Mouse (Mus musculus) liver, adult 2 months (tissue): ENCODE results near the gene Tuba1a. TPM values are rescaled to one million over a fixed set of nuclear protein-coding genes. Genes with fewer than 3 reads are reported as not detected.
A peak's percentile ranks its signal among the peaks of the same experiment; 100 is the strongest.
"Not testable (repeated sequence)": the region's sequence is repeated elsewhere in the genome, so short reads cannot be mapped to it uniquely, and the experiment has no call there.

Source experiments
- DNase-seq: peaks from one replicate; pipeline ENCODE4 v3.0.0-alpha.2; 2011; ENCODE audit warnings: low read depth, low spot score; ENCODE audit errors: extremely low read depth
- H3K27ac ChIP-seq: fragments of 200-500 bp; replicated peaks from 2 replicates; pipeline ENCODE4 v1.5.1; 2012; ENCODE audit warnings: low read depth, mild to moderate bottlenecking, control low read depth, inconsistent platforms, low read length; ENCODE audit not compliant: insufficient read depth
- H3K27me3 ChIP-seq: fragments of 200-500 bp; 2 replicates; pipeline ENCODE4 v1.6.1; 2012; ENCODE audit warnings: mild to moderate bottlenecking, moderate library complexity, low read length, inconsistent platforms; ENCODE audit not compliant: control insufficient read depth, insufficient read depth
- H3K36me3 ChIP-seq: fragments of 200-500 bp; 2 replicates; pipeline ENCODE4 v1.6.1; 2012; ENCODE audit warnings: low read length, inconsistent platforms; ENCODE audit not compliant: control insufficient read depth, insufficient read depth
- H3K4me1 ChIP-seq: fragments of 200-500 bp; 2 replicates; pipeline ENCODE4 v1.6.1; 2011; ENCODE audit warnings: low read length; ENCODE audit not compliant: control insufficient read depth, insufficient read depth
- H3K4me3 ChIP-seq: fragments of 200-500 bp; 2 replicates; pipeline ENCODE4 v1.5.1; 2011; ENCODE audit warnings: low read depth, mild to moderate bottlenecking, control low read depth, low read length, moderate library complexity; ENCODE audit not compliant: insufficient read depth
- H3K79me2 ChIP-seq: fragments of 200-500 bp; 2 replicates; pipeline ENCODE4 v1.6.1; 2012; ENCODE audit warnings: inconsistent platforms, mild to moderate bottlenecking, low read length, moderate library complexity; ENCODE audit not compliant: control insufficient read depth, insufficient read depth
- H3K9ac ChIP-seq: fragments of 200-500 bp; 2 replicates; pipeline ENCODE4 v1.6.1; 2012; ENCODE audit warnings: low read depth, mild to moderate bottlenecking, control low read depth, inconsistent platforms, low read length
- CTCF ChIP-seq: fragments of 200-500 bp; IDR thresholded peaks from 2 replicates; pipeline ENCODE4 v1.5.1; 2011; ENCODE audit warnings: low read depth, low read length, control low read depth
- POLR2A ChIP-seq: fragments of 200-500 bp; IDR thresholded peaks from 2 replicates; pipeline ENCODE4 v1.6.1; 2011; ENCODE audit warnings: low read length, control low read depth; ENCODE audit not compliant: insufficient read depth; ENCODE audit errors: extremely low read depth
- WGBS: fragments of 180-500 bp; shearing (Covaris S2); methylation state at CpG from one replicate; pipeline ENCODE4 v1.1.7; 2018; 5-methylcytosine and 5-hydroxymethylcytosine counted together
- polyA plus RNA-seq: library from polyadenylated mRNA; depleted of rRNA; stranded (reverse); fragments of >200 nt; gene quantifications from 2 replicates; pipeline ENCODE4 v1.2.3, GENCODE M21; 2012
- total RNA-seq: library from RNA; depleted of rRNA; stranded (reverse); fragments of >200 nt; gene quantifications from 2 replicates; pipeline ENCODE4 v1.2.3, GENCODE M21; 2014

Tuba1a gene
- total and polyA plus RNA-seq, 2 experiments = 8.4 to 13.7 TPM

DNA sequence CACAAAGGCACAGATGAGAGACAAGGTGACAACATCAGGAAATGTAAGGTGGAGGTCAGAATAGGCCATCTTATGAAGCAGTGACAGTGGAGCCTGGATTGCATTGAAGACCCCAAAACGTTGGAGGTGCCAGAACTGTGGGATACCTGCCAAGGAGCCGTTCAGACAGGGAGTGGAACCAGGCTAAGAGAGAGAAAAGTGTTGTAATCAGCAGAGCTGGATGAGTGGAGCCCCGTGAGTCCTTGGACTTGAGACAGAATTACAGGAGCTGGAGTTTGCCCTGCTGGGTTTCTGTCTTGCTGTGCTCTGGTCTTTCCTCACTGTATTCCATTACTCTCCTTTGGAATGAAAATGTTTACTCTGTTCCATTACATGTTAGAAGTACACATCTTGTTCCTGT is 30.9 kb downstream of the Tuba1a start:
- Histone ChIP-seq H3K9ac (no peak overlapping the region), H3K4me3 (no peak overlapping the region), H3K27ac (peak overlapping the region; percentile 76), H3K36me3 (no peaks in the 10 kb centered on the region), H3K27me3 (no peaks in the 10 kb centered on the region), H3K4me1 (peaks cover 13% of the 10 kb centered on the region), H3K79me2 (no peaks in the 10 kb centered on the region)
- peak; percentile 96 for DNase-seq
- 13% methylated on average over 3 of the region's 3 CpGs for whole genome bisulfite sequencing
- no peak for TF ChIP-seq CTCF
- TF ChIP-seq POLR2A = no peak

DNA sequence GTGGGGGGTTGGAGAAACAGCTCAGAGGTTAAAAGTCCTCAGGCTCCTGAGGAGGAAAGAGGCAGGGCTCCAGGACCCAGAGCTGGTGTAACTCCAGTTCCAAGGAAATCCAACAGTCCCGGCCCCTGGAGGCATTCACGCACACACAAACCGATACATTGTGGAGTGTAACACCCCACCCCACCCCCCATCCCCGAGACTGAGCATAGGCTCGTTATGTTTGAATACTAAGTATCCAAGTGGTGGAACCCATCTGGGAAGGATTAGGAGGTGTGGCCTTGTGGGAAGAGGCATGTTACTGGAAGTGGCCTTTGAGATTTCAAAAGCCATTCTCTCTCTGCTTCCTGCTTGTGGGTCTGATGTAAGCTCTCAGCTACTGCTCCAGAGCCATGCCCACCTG is 32.0 kb downstream of the Tuba1a start:
- no peak for TF ChIP-seq CTCF
- TF ChIP-seq POLR2A = no peak
- 93% methylated on average over 5 of the region's 5 CpGs for WGBS
- Histone ChIP-seq H3K9ac (no peak overlapping the region), H3K27me3 (no peaks in the 10 kb centered on the region), H3K27ac (no peak overlapping the region), H3K36me3 (no peaks in the 10 kb centered on the region), H3K4me3 (no peak overlapping the region), H3K79me2 (peaks cover under 1% of the 10 kb centered on the region; the same call in 1 of the 2 replicates), H3K4me1 (peaks cover 17% of the 10 kb centered on the region)
- DNase-seq = no peak

DNA sequence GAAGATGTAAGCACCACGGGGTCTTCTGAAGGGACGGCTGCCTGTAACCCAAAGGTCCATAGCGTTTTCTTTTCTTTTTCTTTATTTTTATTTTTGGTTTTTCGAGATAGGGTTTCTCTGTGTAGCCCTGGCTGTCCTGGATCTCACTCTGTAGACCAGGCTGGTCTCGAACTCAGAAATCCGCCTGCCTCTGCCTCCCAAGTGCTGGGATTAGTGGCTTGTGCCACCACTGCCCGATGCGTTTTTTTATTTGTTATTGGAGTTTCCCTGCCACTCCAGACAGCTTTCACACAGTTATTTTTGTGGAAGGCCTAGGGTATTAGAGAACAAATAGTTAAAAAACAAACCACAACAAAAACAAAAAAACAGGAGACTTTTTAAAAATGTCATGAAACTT is 35.0 kb downstream of the Tuba1a start:
- H3K27me3 ChIP-seq, DNase-seq, H3K36me3 ChIP-seq, H3K79me2 ChIP-seq: not testable (repeated sequence)
- Histone ChIP-seq H3K9ac (peak overlapping the region; percentile 57), H3K4me1 (peaks cover 19% of the 10 kb centered on the region), H3K27ac (peak overlapping the region; percentile 53), H3K4me3 (peak overlapping the region; percentile 50)
- WGBS = 10% methylated on average over 8 of the region's 8 CpGs

DNA sequence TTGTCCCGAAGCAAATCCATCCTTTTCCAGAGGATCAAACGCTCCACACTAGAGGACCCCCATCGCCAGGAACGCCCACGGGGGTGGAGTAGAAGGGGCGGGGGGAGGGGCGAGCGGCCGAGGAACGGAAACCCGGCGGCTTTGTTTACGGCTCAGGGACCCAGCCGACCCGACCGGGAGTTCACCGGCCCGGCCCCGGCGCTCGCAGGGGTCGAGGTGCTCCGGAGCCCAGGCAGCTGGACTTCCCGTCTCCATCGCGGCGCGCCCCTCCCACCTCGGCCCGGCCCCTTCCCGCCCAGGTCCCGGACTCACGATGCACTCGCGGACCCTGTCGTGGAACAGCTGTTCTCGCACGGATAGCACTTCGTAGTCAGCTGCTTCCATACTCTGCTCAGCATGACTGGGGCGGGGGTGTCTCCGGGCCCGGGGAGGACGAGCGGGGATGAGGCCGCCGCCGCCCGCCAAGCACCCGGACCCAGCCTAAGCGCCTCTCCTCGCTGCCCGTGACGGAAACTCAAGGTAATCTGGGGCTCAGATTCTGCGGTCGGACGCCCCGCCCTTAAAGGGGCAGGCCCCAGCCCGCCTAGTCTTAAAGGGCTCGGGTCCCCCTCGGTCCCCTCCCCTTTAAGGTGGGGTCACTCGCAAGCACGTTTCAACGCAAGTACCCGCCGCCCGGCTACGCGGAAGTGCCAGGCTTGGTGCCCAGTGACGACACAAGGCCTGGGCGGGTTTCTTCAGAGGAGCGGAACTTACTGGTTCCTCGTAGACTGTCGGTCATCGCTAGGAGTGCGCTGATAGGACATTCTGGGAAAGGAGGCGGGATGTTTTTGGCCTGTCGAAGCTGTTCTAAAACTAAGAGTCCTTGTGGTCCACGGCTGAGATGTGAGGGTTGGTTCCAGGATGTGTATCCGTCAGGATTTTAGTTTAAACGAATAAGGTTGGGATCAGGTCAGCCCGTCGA is 35.7 kb downstream of the Tuba1a start, which contains the start of gene Lmbr1l:
Gene Lmbr1l (minus strand): TSS at position 694 of the 961 bp plus-strand sequence.
- Histone ChIP-seq H3K4me3 (peak within 1 kb of the TSS; percentile 87), H3K27ac (peak within 1 kb of the TSS; percentile 88), H3K4me1 (peaks cover 16% of the 10 kb centered on the region), H3K9ac (peak within 1 kb of the TSS; percentile 90), H3K27me3 (no peaks in the 10 kb centered on the region), H3K79me2 (peaks cover 9% of the 10 kb centered on the region; the same call in 1 of the 2 replicates), H3K36me3 (peaks cover under 1% of the 10 kb centered on the region; the same call in 1 of the 2 replicates)
- under 1% methylated on average over 82 of the region's 82 CpGs for WGBS
- TF ChIP-seq CTCF (no peak), POLR2A (peak; percentile 88; the same call in 1 of the 2 replicates)
- DNase-seq = peak; percentile 98

DNA sequence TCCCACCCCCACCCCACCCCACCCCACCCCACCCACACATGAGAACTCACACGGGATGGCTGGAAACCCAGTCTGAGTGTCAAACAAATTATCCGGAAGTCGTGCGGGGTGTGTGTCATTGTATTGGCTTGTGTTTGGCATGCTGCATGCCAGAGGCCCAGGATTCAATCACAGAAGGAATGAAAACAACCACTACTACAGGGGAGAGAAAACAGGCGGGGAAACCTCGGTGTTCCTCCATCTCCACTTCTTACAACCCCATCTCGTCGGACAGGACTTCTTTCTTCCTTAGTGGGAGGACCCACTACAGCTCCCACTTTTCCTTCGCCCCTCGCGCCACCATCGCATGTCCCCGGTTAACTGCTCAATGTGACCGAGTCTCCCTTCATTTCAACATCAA is 36.4 kb downstream of the Tuba1a start:
- Histone ChIP-seq H3K27me3 (no peaks in the 10 kb centered on the region), H3K9ac (peak overlapping the region; percentile 90), H3K4me1 (peaks cover 12% of the 10 kb centered on the region), H3K27ac (peak overlapping the region; percentile 88), H3K36me3 (peaks cover 3% of the 10 kb centered on the region; the same call in 1 of the 2 replicates), H3K79me2 (peaks cover 9% of the 10 kb centered on the region; the same call in 1 of the 2 replicates), H3K4me3 (peak overlapping the region; percentile 87)
- peak; percentile 46 for DNase-seq
- 0% methylated on average over 14 of the region's 14 CpGs for WGBS
- no peak for TF ChIP-seq CTCF
- TF ChIP-seq POLR2A = no peak

DNA sequence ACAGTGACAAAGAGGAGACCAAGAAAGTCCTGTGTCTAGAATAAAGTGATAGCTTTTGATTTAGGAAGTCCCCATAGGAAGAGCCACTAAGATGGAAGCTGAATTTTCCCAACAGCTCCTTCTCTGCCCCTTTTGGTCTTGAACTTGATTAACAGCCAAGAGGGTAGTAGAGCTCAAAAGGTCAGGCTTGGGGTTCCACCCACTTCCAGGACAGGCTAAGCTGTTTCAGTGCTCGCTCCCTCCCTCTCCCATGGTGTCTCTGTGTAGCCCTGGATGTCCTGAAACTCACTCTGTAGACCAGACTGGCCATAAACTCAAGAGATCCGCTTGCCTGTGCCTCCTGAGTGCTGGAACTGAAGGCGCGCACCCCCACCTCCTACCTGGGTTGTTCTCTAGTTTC is 37.5 kb downstream of the Tuba1a start:
- DNase-seq = peak; percentile 67
- Histone ChIP-seq H3K27ac (no peak overlapping the region), H3K36me3 (peaks cover 5% of the 10 kb centered on the region; the same call in 1 of the 2 replicates), H3K27me3 (no peaks in the 10 kb centered on the region), H3K79me2 (peaks cover 9% of the 10 kb centered on the region; the same call in 1 of the 2 replicates), H3K4me3 (no peak overlapping the region), H3K9ac (no peak overlapping the region), H3K4me1 (peaks cover 11% of the 10 kb centered on the region)
- TF ChIP-seq POLR2A (no peak), CTCF (no peak)
- WGBS = 66% methylated on average over 4 of the region's 4 CpGs
